Mouse (Mus musculus) thymus, adult 2 months (tissue): ENCODE results near the gene Cux2. TPM values are rescaled to one million over a fixed set of nuclear protein-coding genes. Genes with fewer than 3 reads are reported as not detected.

Experiments used
- DNase-seq: peaks from one replicate; pipeline ENCODE4 v3.0.0; 2021
- H3K27ac ChIP-seq: fragments of 200-500 bp; 2 replicates; pipeline ENCODE4 v1.5.1; 2012; ENCODE audit warnings: low read length, control low read depth; ENCODE audit not compliant: control insufficient read depth, insufficient read depth
- H3K27me3 ChIP-seq: fragments of 200-500 bp; 2 replicates; pipeline ENCODE4 v1.6.1; 2012; ENCODE audit warnings: mild to moderate bottlenecking, low read length, moderate library complexity, mixed read lengths; ENCODE audit not compliant: control insufficient read depth, insufficient read depth
- H3K36me3 ChIP-seq: fragments of 200-500 bp; 2 replicates; pipeline ENCODE4 v1.6.1; 2012; ENCODE audit warnings: mild to moderate bottlenecking, low read length, moderate library complexity; ENCODE audit not compliant: control insufficient read depth, insufficient read depth
- H3K4me1 ChIP-seq: fragments of 200-500 bp; replicated peaks from 2 replicates; pipeline ENCODE4 v1.6.1; 2012; ENCODE audit warnings: low read length; ENCODE audit not compliant: control insufficient read depth, insufficient read depth
- H3K4me3 ChIP-seq: fragments of 200-500 bp; 2 replicates; pipeline ENCODE4 v1.5.1; 2012; ENCODE audit warnings: mild to moderate bottlenecking, low read length, control low read depth, moderate library complexity; ENCODE audit not compliant: control insufficient read depth, insufficient read depth
- CTCF ChIP-seq: fragments of 200-500 bp; IDR thresholded peaks from 2 replicates; pipeline ENCODE4 v1.5.1; 2012; ENCODE audit warnings: mild to moderate bottlenecking, control low read depth, low read length, moderate library complexity, borderline replicate concordance; ENCODE audit not compliant: control insufficient read depth, poor library complexity, insufficient read depth; ENCODE audit errors: extremely low read depth
- POLR2A ChIP-seq: fragments of 200-500 bp; IDR thresholded peaks from 2 replicates; pipeline ENCODE4 v1.6.1; 2012; ENCODE audit warnings: mild to moderate bottlenecking, low read length, control low read depth, moderate library complexity; ENCODE audit not compliant: control insufficient read depth, poor library complexity, insufficient read depth; ENCODE audit errors: extremely low read depth
- WGBS: fragments of 180-500 bp; shearing (Covaris S2); methylation state at CpG from one replicate; pipeline ENCODE4 v1.1.7; 2018; 5-methylcytosine and 5-hydroxymethylcytosine counted together
- polyA plus RNA-seq: library from polyadenylated mRNA; depleted of rRNA; stranded (reverse); fragments of >200 nt; gene quantifications from 2 replicates; pipeline ENCODE4 v1.2.3, GENCODE M21; 2012

Gene Cux2
- polyA plus RNA-seq, 1 experiment = 0.75 TPM

- 81% methylated on average over 23 of the region's 23 CpGs for WGBS
- no peaks in the 10 kb centered on the region for H3K4me1 ChIP-seq
- H3K4me3 ChIP-seq = no peak overlapping the region
- H3K36me3 ChIP-seq = no peaks in the 10 kb centered on the region
- H3K27me3 ChIP-seq = no peaks in the 10 kb centered on the region
- DNase-seq = no peak
- H3K27ac ChIP-seq = no peak overlapping the region
- no peak for TF ChIP-seq CTCF
- TF ChIP-seq POLR2A = no peak
Measured at GRCm38 (mm10) chr5:121902809-121903745, 146.8 kb downstream of the Cux2 start.

GRCm38 (mm10) chr5:121895117-121895756 lies 154.7 kb downstream of the Cux2 start:
- no peak overlapping the region for H3K27ac ChIP-seq
- no peaks in the 10 kb centered on the region for H3K27me3 ChIP-seq
- TF ChIP-seq CTCF = no peak
- TF ChIP-seq POLR2A = no peak
- no peaks in the 10 kb centered on the region for H3K36me3 ChIP-seq
- no peak for DNase-seq
- no peaks in the 10 kb centered on the region for H3K4me1 ChIP-seq
- no peak overlapping the region for H3K4me3 ChIP-seq
- WGBS = 59% methylated on average over 24 of the region's 24 CpGs

- no peak overlapping the region for H3K4me3 ChIP-seq
- H3K4me1 ChIP-seq = no peaks in the 10 kb centered on the region
- DNase-seq = no peak
- TF ChIP-seq CTCF (no peak), POLR2A (no peak)
- 82% methylated on average over 10 of the region's 10 CpGs for WGBS
- no peaks in the 10 kb centered on the region for H3K36me3 ChIP-seq
- H3K27me3 ChIP-seq = no peaks in the 10 kb centered on the region
- H3K27ac ChIP-seq = no peak overlapping the region
Measured at GRCm38 (mm10) chr5:121894647-121895046, 155.3 kb downstream of the Cux2 start.

- Histone ChIP-seq H3K36me3 (no peaks in the 10 kb centered on the region), H3K27me3 (no peaks in the 10 kb centered on the region), H3K4me1 (no peaks in the 10 kb centered on the region), H3K4me3 (no peak overlapping the region), H3K27ac (no peak overlapping the region)
- TF ChIP-seq POLR2A (no peak), CTCF (no peak)
- DNase-seq = no peak
- WGBS = 18% methylated on average over 3 of the region's 3 CpGs
Measured at GRCm38 (mm10) chr5:121893581-121893980, 156.3 kb downstream of the Cux2 start.

- H3K4me3 ChIP-seq = no peak overlapping the region
- no peak overlapping the region for H3K27ac ChIP-seq
- TF ChIP-seq POLR2A = no peak
- no peak for TF ChIP-seq CTCF
- H3K4me1 ChIP-seq = no peaks in the 10 kb centered on the region
- 88% methylated on average over 14 of the region's 14 CpGs for WGBS
- no peak for DNase-seq
- no peaks in the 10 kb centered on the region for H3K27me3 ChIP-seq
- no peaks in the 10 kb centered on the region for H3K36me3 ChIP-seq
Measured at GRCm38 (mm10) chr5:121892281-121892680, 157.6 kb downstream of the Cux2 start.

GRCm38 (mm10) chr5:121890925-121891324 lies 159.0 kb downstream of the Cux2 start:
- no peak for DNase-seq
- no peak for TF ChIP-seq CTCF
- TF ChIP-seq POLR2A = no peak
- WGBS = 93% methylated on average over 7 of the region's 7 CpGs

More at GRCm38 (mm10) chr5:121890925-121891324, 159.0 kb downstream of the Cux2 start:
- H3K4me3 ChIP-seq = no peak overlapping the region
- H3K4me1 ChIP-seq = no peaks in the 10 kb centered on the region
- no peaks in the 10 kb centered on the region for H3K27me3 ChIP-seq
- no peaks in the 10 kb centered on the region for H3K36me3 ChIP-seq
- H3K27ac ChIP-seq = no peak overlapping the region
